Mouse (Mus musculus) 416B (cell line): ENCODE data around the gene Rps6ka5.
A peak's percentile ranks its signal among the peaks of the same experiment; 100 is the strongest.

Experiments
- DNase-seq: peaks from one replicate; pipeline ENCODE4 v3.0.0; 2011; ENCODE audit warnings: low read depth

Rps6ka5 gene

DNA sequence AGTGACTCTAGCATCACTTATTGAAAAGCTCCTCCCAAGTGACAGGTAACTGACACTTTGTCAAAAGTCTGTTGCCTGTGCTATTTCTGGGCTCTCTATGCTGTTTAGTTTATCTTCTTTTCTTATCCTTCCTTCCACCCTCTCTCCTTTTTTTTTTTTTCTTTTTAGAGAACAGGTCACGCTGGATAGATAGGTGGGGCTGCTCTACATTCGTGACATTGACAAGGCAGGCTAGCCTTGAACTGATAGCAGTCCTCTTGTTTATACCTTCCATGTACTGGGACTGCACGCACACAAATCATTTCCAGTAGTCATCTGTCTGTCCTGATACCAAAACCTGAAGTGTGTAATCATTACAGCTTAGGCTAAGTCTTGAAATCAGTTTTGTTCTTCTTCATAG is 132.1 kb downstream of the Rps6ka5 start:
- DNase-seq, result no peak

DNA sequence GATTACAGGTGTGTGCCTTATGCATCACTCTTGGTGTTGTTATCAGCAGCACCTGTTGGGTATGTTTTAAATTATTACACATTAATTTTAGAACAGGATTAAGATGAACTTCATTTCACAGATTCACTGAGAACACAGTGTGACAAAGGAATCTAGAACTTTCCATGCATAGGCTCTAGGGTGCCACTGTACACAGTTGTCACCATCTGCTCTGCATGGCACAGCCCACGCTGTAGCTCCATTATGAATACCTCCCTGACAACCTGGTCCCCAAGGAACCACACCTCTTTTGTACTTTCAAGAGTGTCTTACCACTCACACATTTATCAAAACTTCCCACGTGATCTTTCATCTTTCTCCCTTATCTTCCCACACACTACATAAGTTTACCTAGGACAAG is 140.2 kb downstream of the Rps6ka5 start:
- no peak for DNase-seq

- DNase-seq, result no peak
Observed at GRCm38 (mm10) chr12:100579221-100579620, 147.6 kb downstream of the Rps6ka5 start.

GRCm38 (mm10) chr12:100578291-100578690 is 148.5 kb downstream of the Rps6ka5 start:
- peak; percentile 80 for DNase-seq

DNA sequence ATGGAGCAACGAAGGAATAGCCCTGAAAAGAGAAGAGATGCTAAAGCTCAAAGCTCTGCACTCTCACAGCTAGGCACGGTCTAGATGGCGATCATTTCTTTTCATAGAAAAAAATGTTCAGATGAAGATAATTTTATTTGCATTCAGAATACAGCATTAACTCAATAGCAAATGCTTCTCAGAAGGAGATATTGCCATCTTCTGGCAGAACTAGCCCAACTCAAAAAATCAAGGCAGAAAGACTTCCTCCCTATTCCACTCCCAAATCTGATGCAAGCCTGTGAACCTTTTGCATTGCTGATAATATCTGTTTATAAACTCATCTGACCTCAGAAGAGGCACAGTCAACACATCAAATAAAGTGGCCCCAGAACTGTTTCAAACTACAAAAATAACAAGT is 151.0 kb downstream of the Rps6ka5 start:
- peak; percentile 57 for DNase-seq

DNA sequence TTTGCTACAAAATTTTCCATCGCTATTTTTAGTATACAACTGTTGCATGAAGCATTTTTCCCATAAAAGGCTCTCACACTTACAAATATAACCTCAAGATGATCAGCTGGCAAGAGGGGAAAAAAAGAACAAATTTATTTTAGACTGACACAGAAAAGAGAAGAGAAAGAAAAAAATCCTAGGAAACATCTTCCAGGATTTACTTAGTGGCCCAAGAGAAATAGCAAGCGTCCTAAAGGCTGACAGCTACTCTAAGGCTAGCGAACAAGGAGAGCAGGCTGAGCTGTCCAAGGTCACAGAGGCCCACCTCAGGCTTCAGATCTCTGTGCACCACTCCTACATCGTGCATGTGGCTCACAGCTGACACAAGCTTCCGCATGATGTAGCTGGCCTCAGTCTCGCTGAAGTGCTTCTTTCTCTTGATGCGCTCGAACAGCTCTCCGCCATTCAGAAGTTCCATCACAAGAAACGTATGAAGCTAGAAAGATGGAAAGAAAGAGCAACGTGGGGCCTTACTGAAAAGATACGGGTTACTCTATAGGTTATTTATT is 156.2 kb downstream of the Rps6ka5 start:
- DNase-seq, result no peak

DNA sequence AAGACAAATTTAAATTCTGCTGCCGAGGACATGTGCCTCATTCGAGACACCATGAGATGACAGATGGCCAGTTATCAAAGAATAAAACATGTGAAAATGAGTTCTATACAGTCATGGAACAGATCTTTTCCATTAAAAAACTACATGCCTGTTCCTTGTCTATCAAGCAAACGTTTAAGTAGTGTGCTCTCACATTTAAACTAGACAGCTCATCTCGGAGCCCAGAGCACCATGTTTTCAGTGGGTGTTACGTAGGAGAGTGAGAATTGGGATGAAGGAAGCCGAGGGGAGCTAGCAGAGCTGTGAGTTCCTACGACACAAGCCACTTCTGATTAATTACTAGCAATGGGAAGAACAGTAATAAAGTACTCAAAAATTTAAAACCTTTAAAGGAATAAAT is 158.0 kb downstream of the Rps6ka5 start:
- DNase-seq, result no peak

- DNase-seq, result no peak
Observed at GRCm38 (mm10) chr12:100568105-100568504, 158.7 kb downstream of the Rps6ka5 start.

DNA sequence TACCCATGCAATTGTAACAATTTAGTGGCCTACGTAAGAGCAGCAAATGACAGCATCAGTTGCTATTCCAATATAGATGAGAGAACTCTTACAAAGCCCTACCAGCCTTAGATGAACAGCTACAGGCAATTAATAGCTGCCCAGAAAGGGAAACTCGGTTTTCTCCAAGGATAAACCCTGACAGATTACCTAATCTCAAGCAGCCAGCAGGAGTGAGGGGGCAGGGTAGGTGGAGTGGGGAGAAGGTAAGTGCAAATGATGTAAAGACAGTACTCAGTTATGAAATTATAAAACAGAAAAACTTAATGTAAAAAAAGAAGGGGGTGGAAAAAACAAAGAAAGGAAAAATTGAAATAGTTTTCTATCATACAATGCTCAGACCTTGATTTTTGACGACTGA is 159.2 kb downstream of the Rps6ka5 start:
- no peak for DNase-seq

DNA sequence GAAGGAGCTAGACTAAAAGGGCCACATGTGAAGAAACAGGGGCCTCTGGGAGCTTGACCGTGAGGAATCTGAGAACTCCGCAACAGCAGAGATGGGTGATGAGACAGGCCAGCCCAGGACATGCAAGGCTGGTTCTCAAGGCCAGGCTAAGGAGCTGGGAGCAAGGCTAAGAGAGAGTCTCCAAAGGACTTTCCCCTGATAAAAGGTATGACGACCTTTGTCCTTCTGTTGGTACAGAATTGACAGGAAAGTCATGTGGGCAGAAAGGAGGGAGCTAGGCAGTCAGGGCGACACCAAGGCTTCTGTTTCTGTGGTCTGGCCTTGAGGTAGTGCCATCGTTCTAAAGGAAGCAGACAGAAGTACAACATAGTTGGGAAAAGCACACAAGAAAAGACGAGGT is 173.1 kb downstream of the Rps6ka5 start:
- no peak for DNase-seq

- DNase-seq, result no peak
Observed at GRCm38 (mm10) chr12:100551972-100552371, 174.8 kb downstream of the Rps6ka5 start.

GRCm38 (mm10) chr12:100544194-100544567 is 182.6 kb downstream of the Rps6ka5 start:
- peak; percentile 53 for DNase-seq

- DNase-seq, result no peak
Observed at GRCm38 (mm10) chr12:100543437-100544193, 183.2 kb downstream of the Rps6ka5 start.

DNA sequence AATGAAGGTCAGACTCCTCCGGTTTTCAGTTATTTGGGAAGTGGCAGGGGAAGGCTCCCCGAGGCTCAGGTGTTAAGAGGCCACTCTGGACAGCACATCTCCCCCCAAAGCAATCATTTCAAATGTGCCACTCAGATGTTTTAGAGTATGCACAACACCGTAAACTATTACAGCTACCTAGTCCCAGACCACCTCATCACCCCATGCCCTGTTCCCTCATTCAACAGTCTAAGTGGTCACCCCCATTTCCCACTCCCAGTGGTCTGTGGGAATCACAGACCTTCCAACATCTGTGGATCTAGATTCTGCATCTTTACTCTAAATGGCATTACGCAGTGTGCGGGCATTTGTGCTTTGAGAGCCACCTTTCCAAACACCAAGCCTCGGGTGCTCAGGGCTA is 184.3 kb downstream of the Rps6ka5 start:
- no peak for DNase-seq

DNA sequence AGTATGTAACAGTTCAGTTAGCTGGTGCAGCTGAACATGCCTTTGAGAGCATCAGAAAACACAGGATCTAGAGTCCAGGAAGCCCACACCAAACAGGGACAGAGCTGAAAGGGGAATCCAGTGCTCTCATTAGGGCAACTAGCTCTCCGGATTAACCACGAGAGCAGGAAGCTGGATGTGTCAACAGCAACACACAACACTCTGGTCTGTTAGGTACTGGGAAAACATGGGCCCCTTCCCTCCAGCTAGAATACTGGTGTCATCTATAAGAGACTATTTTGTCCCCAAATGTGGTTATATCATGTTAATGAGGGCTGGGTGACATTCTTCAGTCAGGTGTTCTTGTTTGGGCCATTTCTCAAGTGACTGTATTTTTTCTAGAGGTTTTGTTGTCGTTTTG is 184.7 kb downstream of the Rps6ka5 start:
- DNase-seq, result peak; percentile 52

- no peak for DNase-seq
Observed at GRCm38 (mm10) chr12:100539158-100539714, 187.5 kb downstream of the Rps6ka5 start.

- DNase-seq, result peak; percentile 92
Observed at GRCm38 (mm10) chr12:100538445-100539157, 188.2 kb downstream of the Rps6ka5 start.

DNA sequence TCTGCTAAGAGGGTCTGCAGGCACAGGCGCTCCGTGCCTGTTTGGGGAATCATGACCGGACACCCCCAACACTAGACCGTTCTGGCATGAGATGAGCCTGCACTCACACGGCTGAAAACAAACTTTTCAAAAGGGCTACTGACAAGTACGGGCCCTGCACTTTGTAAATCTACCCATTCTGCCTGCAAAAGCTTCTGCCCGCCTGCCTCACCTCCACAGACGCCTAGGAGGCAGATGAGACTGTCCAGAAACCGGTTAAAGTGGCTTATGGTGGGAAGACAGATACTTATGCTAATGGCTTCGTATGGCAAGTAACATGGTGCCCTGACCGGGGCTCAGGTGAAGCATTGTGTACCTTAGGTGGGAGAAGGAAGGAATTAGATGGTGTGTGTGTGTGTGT is 189.7 kb downstream of the Rps6ka5 start:
- no peak for DNase-seq

GRCm38 (mm10) chr12:100535028-100535427 is 191.8 kb downstream of the Rps6ka5 start:
- no peak for DNase-seq

DNA sequence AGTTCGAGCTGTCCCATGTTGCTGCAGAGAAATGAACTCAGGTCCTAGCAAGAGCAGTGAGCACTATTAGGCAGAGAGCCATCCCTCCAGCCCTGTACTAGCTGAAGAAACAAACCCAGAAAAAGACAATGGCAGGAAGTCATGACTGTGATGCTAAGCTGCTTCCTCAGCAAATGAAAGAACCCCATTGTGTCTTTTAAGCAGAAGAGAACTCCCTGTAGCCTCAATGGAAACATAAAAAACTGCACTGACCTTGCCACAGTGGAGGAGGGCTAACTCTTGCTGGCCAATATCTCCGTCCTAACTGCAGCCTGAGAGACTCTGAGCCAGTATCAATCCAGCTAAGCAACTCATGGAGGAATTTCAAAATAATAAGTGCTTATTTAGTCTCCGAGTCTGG is 192.8 kb downstream of the Rps6ka5 start:
- DNase-seq, result no peak

DNA sequence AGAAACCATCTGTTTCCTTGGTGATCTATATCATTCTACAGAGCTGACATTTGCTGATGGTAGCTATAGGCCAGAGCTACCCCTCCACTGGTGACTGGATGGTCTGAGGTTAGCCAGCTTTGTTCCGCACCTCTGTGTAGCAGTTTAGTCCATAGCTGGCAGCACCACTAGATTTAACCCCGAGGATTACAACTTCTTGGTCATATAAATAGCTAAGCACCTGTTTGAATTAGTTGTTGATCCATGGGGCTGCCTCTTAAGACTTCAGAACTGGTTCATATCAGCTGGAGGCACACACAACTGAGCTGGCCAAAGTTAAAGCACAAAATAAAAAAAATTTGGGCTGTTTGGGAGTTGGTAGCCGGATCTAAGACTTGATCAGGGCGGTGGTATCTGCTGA is 193.6 kb downstream of the Rps6ka5 start:
- no peak for DNase-seq

GRCm38 (mm10) chr12:100531740-100532139 is 195.0 kb downstream of the Rps6ka5 start:
- DNase-seq, result no peak

GRCm38 (mm10) chr12:100530871-100531270 is 195.9 kb downstream of the Rps6ka5 start:
- peak; percentile 87 for DNase-seq
